Mouse (Mus musculus) hindbrain, embryonic 16.5 days (tissue): ENCODE measurements around the gene Nxnl1. TPM values are rescaled to one million over a fixed set of nuclear protein-coding genes. Genes with fewer than 3 reads are reported as not detected.

Experiments
- ATAC-seq: fragments of 200-750 bp; cut with Nextera tagmentation; 2 replicates; pipeline ENCODE4 v1.8.0; 2017; ENCODE audit warnings: moderate TSS enrichment, moderate library complexity
- H3K27ac ChIP-seq: fragments of 300-500 bp; sonication (generic); 2 replicates; pipeline ENCODE4 v1.5.1; 2014; ENCODE audit warnings: low read depth, mild to moderate bottlenecking, control low read depth, low read length, moderate library complexity
- H3K27me3 ChIP-seq: fragments of 300-500 bp; sonication (generic); replicated peaks from 2 replicates; pipeline ENCODE4 v1.6.1; 2014; ENCODE audit warnings: low read length; ENCODE audit not compliant: control insufficient read depth, insufficient read depth
- H3K36me3 ChIP-seq: fragments of 300-500 bp; sonication (generic); 2 replicates; pipeline ENCODE4 v1.6.1; 2014; ENCODE audit warnings: mild to moderate bottlenecking, low read length, moderate library complexity, mixed read lengths; ENCODE audit not compliant: control insufficient read depth, insufficient read depth
- H3K4me1 ChIP-seq: fragments of 300-500 bp; sonication (generic); 2 replicates; pipeline ENCODE4 v1.6.1; 2014; ENCODE audit warnings: low read depth, low read length; ENCODE audit not compliant: control insufficient read depth, insufficient read depth
- H3K4me2 ChIP-seq: fragments of 300-500 bp; sonication (generic); 2 replicates; pipeline ENCODE4 v1.6.1; 2014; ENCODE audit warnings: mild to moderate bottlenecking, low read length, control low read depth, moderate library complexity
- H3K4me3 ChIP-seq: fragments of 300-500 bp; sonication (generic); 2 replicates; pipeline ENCODE4 v1.5.1; 2014; ENCODE audit warnings: mild to moderate bottlenecking, low read length, control low read depth, moderate library complexity
- H3K9ac ChIP-seq: fragments of 300-500 bp; sonication (generic); 2 replicates; pipeline ENCODE4 v1.6.1; 2014; ENCODE audit warnings: low read depth, mild to moderate bottlenecking, control low read depth, low read length, moderate library complexity
- H3K9me3 ChIP-seq: fragments of 300-500 bp; sonication (generic); 2 replicates; pipeline ENCODE4 v1.6.1; 2014; ENCODE audit warnings: mild to moderate bottlenecking, low read length, moderate library complexity; ENCODE audit not compliant: control insufficient read depth
- WGBS: fragments of 180-500 bp; shearing (Covaris S2); extraction: QIAGEN DNeasy Blood & Tissue Kit; methylation state at CpG from one replicate; pipeline ENCODE4 v1.1.7; 2014; 5-methylcytosine and 5-hydroxymethylcytosine counted together
- polyA plus RNA-seq: library from polyadenylated mRNA; unstranded; fragments of >200 nt; fragmentation: Nextera tagmentation; extraction: Ambion mirVana; gene quantifications from 2 replicates; pipeline ENCODE4 v1.2.1, GENCODE M21; 2015

Nxnl1 gene
- polyA plus RNA-seq, 1 experiment from 2014 or later, result not detected

DNA sequence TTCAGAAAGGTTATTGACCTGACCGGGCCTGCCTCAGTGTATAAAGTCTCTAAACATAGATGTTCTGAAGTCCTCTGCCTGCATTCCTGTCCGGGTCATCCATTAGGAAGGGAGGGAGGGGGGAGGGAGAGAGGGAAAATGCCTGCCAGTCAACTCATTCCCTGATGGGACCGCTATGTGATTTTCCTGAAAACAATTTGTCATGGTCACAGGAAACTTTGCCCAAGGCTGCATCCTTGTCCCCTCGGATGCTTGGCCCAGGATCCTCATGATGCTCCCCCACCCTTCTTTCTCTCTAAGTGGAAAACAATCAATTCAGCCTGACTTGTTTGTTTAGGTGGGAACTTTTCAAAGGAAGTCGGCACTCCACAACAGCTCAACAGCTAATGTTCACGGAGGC lies 49.6 kb downstream of the Nxnl1 start:
- no peaks in the 10 kb centered on the region for H3K36me3 ChIP-seq
- no peak overlapping the region for H3K4me3 ChIP-seq
- no peak overlapping the region for H3K27ac ChIP-seq
- no peak for ATAC-seq
- H3K4me1 ChIP-seq, result peaks cover 5% of the 10 kb centered on the region
- no peaks in the 10 kb centered on the region for H3K9me3 ChIP-seq
- H3K9ac ChIP-seq, result no peak overlapping the region
- WGBS, result 9% methylated on average over 6 of the region's 6 CpGs
- no peaks in the 10 kb centered on the region for H3K27me3 ChIP-seq
- no peak overlapping the region for H3K4me2 ChIP-seq

DNA sequence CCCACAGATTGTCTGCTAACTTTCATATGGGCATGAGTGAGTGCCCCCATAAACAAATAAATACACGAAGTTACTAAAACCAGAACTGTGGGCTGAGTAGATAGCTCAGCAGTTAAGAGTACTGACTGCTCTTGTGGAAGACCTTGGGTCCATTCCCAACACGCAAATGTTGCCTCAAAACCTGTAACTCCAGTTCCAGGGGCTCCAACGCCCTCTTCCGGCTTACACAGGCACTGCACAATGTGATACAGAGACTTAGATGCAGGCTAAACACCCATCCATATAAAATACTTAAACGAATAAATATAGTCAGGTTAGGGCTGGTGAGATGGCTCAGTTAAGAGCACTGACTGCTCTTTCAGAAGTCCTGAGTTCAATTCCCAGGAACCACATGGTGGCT lies 51.4 kb downstream of the Nxnl1 start:
- no peak overlapping the region for H3K9ac ChIP-seq
- H3K36me3 ChIP-seq, result no peaks in the 10 kb centered on the region
- ATAC-seq, result no peak
- whole genome bisulfite sequencing, result 66% methylated on average over 5 of the region's 5 CpGs
- no peaks in the 10 kb centered on the region; the same call in 1 of the 2 replicates for H3K27me3 ChIP-seq
- H3K4me2 ChIP-seq, result no peak overlapping the region
- no peaks in the 10 kb centered on the region for H3K9me3 ChIP-seq
- H3K4me1 ChIP-seq, result no peaks in the 10 kb centered on the region
- H3K27ac ChIP-seq, result no peak overlapping the region
- H3K4me3 ChIP-seq, result no peak overlapping the region

DNA sequence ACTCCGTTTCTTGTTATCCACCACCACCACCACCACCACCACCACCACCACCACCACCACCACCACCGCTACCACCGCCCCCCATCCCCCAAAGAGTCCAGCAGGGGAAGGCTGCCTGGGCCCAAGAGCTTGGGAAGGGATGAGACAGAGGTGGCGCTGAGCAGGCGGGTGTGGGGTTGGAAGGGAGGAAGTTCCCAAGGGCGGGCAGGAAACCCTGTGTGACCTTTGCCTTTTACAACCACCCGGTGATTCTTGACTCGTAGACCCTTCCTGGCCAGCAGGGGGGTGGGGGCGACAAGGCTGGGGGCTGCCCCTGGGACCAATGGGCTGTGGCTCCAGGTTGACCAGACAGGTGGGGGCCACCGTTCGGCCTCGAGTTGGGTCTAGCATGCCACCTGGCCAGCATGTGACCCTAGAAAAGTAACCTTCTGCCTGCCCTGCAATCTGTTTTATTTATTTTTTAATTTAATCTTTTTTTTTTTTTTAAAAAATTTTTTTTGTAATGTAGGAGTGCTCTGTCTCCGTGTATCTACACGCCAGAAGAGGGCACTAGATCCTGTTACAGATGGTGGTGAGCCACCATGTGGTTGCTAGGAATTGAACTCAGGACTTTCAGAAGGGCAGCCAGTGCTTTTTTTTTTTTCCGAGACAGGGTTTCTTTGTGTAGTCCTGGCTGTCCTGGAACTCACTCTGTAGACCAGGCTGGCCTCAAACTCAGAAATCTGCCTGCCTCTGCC lies 53.2 kb downstream of the Nxnl1 start:
- Histone ChIP-seq H3K9me3 (no peaks in the 10 kb centered on the region), H3K4me2 (no peak overlapping the region), H3K27me3 (peaks cover 12% of the 10 kb centered on the region), H3K4me3 (no peak overlapping the region), H3K36me3 (no peaks in the 10 kb centered on the region), H3K27ac (no peak overlapping the region), H3K9ac (no peak overlapping the region), H3K4me1 (no peaks in the 10 kb centered on the region)
- ATAC-seq, result no peak
- WGBS, result 75% methylated on average over 14 of the region's 15 CpGs

DNA sequence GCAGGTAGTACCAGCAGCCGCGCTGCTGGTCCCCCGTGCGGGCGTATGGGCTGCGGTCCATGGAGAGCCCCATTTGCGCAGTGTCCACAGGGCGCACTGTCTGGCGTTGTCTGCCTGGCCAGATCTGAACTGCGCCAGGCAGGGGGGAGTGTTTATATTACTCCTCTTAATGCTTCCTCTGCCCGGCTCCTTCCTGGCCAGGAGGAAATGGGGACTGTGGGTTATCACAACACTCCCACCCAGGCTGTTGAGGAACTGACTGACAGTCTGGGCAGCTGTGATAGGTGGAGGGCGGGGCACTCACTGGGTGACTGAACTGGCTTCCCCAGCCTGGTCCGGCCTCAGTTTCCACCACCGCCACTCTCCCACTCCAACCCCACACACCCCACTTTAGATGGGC lies 54.8 kb downstream of the Nxnl1 start, which contains the start of gene Plvap:
Plvap (minus strand) TSS at position 109 of the 400 bp plus-strand sequence.
- Histone ChIP-seq H3K4me3 (no peak within 1 kb of the TSS), H3K9ac (no peak within 1 kb of the TSS), H3K36me3 (no peaks in the 10 kb centered on the region), H3K4me1 (peaks cover 2% of the 10 kb centered on the region; the same call in 1 of the 2 replicates), H3K27ac (no peak within 1 kb of the TSS), H3K27me3 (peaks cover 20% of the 10 kb centered on the region), H3K4me2 (no peak within 1 kb of the TSS), H3K9me3 (no peaks in the 10 kb centered on the region)
- 75% methylated on average over 14 of the region's 14 CpGs for WGBS
- no peak for ATAC-seq

Other genes with a start within 250 kb of the Nxnl1 start
- gene Use1, start 199.8 kb downstream of the Nxnl1 start, polyA plus RNA-seq, result 115 and 120 TPM in 2 replicates
- gene Ocel1, start 195.3 kb downstream of the Nxnl1 start, polyA plus RNA-seq, result 5.5 and 6.3 TPM in 2 replicates
- 20.7 and 23.6 TPM in 2 replicates for gene Nr2f6, start 184.6 kb downstream of the Nxnl1 start, polyA plus RNA-seq
- gene Ushbp1, start 170.8 kb downstream of the Nxnl1 start, polyA plus RNA-seq, result 7.3 and 9.5 TPM in 2 replicates
- 97.3 and 101 TPM in 2 replicates for gene Babam1, start 169.7 kb downstream of the Nxnl1 start, polyA plus RNA-seq
- 8.8 and 9.8 TPM in 2 replicates for gene Ankle1, start 160.6 kb downstream of the Nxnl1 start, polyA plus RNA-seq
- gene Abhd8, start 102.9 kb downstream of the Nxnl1 start, polyA plus RNA-seq, result 172 and 182 TPM in 2 replicates
- 168 and 172 TPM in 2 replicates for gene Mrpl34, start 101.6 kb downstream of the Nxnl1 start, polyA plus RNA-seq
- 240 and 247 TPM in 2 replicates for gene Dda1, start 97.4 kb downstream of the Nxnl1 start, polyA plus RNA-seq
- 2.3 and 4.5 TPM in 2 replicates for gene Ano8, start 80.6 kb downstream of the Nxnl1 start, polyA plus RNA-seq
- gene Gtpbp3, start 78.5 kb downstream of the Nxnl1 start, polyA plus RNA-seq, result 14.0 and 14.6 TPM in 2 replicates
- gene Plvap, start 54.8 kb downstream of the Nxnl1 start, polyA plus RNA-seq, result 12.0 and 12.5 TPM in 2 replicates
- 0.44 and 0.52 TPM in 2 replicates for gene Ccdc194, start 40.9 kb downstream of the Nxnl1 start, polyA plus RNA-seq
- gene Bst2, start 29.1 kb downstream of the Nxnl1 start, polyA plus RNA-seq, result 10.4 and 12.3 TPM in 2 replicates
- 66.3 and 70.4 TPM in 2 replicates for gene Mvb12a, start 23.7 kb downstream of the Nxnl1 start, polyA plus RNA-seq
- 0.09 and 0.19 TPM in 2 replicates for gene Tmem221, start 7.7 kb downstream of the Nxnl1 start, polyA plus RNA-seq
- gene Slc27a1, start 2.3 kb upstream of the Nxnl1 start, polyA plus RNA-seq, result 102 and 107 TPM in 2 replicates
- 220 and 237 TPM in 2 replicates for gene Pgls, start 25.6 kb upstream of the Nxnl1 start, polyA plus RNA-seq
- gene Fam129c, start 31.0 kb upstream of the Nxnl1 start, polyA plus RNA-seq, result 6.4 and 7.8 TPM in 2 replicates
- gene Colgalt1, start 44.4 kb upstream of the Nxnl1 start, polyA plus RNA-seq, result 62.1 and 74.1 TPM in 2 replicates
- gene Unc13a, start 105.2 kb upstream of the Nxnl1 start, polyA plus RNA-seq, result 22.4 and 23.1 TPM in 2 replicates
- gene Jak3, start 109.7 kb upstream of the Nxnl1 start, polyA plus RNA-seq, result 7.3 and 8.1 TPM in 2 replicates
- gene Insl3, start 122.6 kb upstream of the Nxnl1 start, polyA plus RNA-seq, result 1.2 and 1.5 TPM in 2 replicates
- 0.44 and 0.62 TPM in 2 replicates for gene B3gnt3, start 135.2 kb upstream of the Nxnl1 start, polyA plus RNA-seq
- gene Fcho1, start 159.1 kb upstream of the Nxnl1 start, polyA plus RNA-seq, result 78.6 and 89.5 TPM in 2 replicates